Mouse (Mus musculus) layer of hippocampus, postnatal 10 days (tissue): Measurements from ENCODE around the gene Scarf2. TPM values are rescaled to one million over a fixed set of nuclear protein-coding genes. Genes with fewer than 3 reads are reported as not detected.
A peak's percentile ranks its signal among the peaks of the same experiment; 100 is the strongest.

Experiments
- DNase-seq, 2 experiments: peaks; one replicate each; pipeline ENCODE4 v3.0.0; 2021; ENCODE audit warnings: low spot score in 2 of 2
- total RNA-seq, 2 experiments: library from RNA; stranded (reverse); gene quantifications; 2 replicates each; pipeline ENCODE4 v1.2.3; 2021

Gene Scarf2
- total RNA-seq, 2 experiments from 2014 or later = 4.7 to 5.0 TPM

- DNase-seq = no peak
Observed at GRCm38 (mm10) chr16:17798321-17799180, 1.5 kb downstream of the Scarf2 start.

GRCm38 (mm10) chr16:17799584-17799983 lies 2.5 kb downstream of the Scarf2 start:
- DNase-seq = no peak

GRCm38 (mm10) chr16:17801777-17802455 lies 4.8 kb downstream of the Scarf2 start:
- DNase-seq = no peak

- DNase-seq = no peak
Observed at GRCm38 (mm10) chr16:17802456-17802838, 5.4 kb downstream of the Scarf2 start.

GRCm38 (mm10) chr16:17802839-17803674 lies 6.0 kb downstream of the Scarf2 start:
- DNase-seq = peak; percentile 56 to 61

GRCm38 (mm10) chr16:17803675-17804448 lies 6.8 kb downstream of the Scarf2 start:
- no peak for DNase-seq

- no peak for DNase-seq
Observed at GRCm38 (mm10) chr16:17804449-17804912, 7.4 kb downstream of the Scarf2 start.

GRCm38 (mm10) chr16:17804982-17805381 lies 7.9 kb downstream of the Scarf2 start:
- no peak for DNase-seq

GRCm38 (mm10) chr16:17806581-17807191 lies 9.6 kb downstream of the Scarf2 start:
- DNase-seq = peak; percentile 52 to 64

- peak; percentile 86 to 91 for DNase-seq
Observed at GRCm38 (mm10) chr16:17807192-17808009, 10.3 kb downstream of the Scarf2 start.

GRCm38 (mm10) chr16:17809125-17809524 lies 12.0 kb downstream of the Scarf2 start:
- DNase-seq = no peak

- no peak for DNase-seq
Observed at GRCm38 (mm10) chr16:17809711-17810110, 12.6 kb downstream of the Scarf2 start.

- DNase-seq = no peak
Observed at GRCm38 (mm10) chr16:17812120-17812519, 15.0 kb downstream of the Scarf2 start.

- DNase-seq = no peak
Observed at GRCm38 (mm10) chr16:17813173-17813572, 16.1 kb downstream of the Scarf2 start.

GRCm38 (mm10) chr16:17815411-17816402 lies 18.6 kb downstream of the Scarf2 start:
- DNase-seq = peak; percentile 63 to 77

GRCm38 (mm10) chr16:17816528-17816927 lies 19.4 kb downstream of the Scarf2 start:
- no peak for DNase-seq

GRCm38 (mm10) chr16:17826500-17826899 lies 29.4 kb downstream of the Scarf2 start:
- no peak for DNase-seq

- no peak for DNase-seq
Observed at GRCm38 (mm10) chr16:17828229-17828628, 31.1 kb downstream of the Scarf2 start.
